Mouse (Mus musculus) CD4-positive, CD25-positive, alpha-beta regulatory T cell, adult 2 months (primary cell): ENCODE measurements around the gene Gusb.

Experiments
- DNase-seq: peaks from one replicate; pipeline ENCODE4 v3.0.0-alpha.2; 2012; ENCODE audit warnings: low read depth, low spot score

Gusb gene

DNA sequence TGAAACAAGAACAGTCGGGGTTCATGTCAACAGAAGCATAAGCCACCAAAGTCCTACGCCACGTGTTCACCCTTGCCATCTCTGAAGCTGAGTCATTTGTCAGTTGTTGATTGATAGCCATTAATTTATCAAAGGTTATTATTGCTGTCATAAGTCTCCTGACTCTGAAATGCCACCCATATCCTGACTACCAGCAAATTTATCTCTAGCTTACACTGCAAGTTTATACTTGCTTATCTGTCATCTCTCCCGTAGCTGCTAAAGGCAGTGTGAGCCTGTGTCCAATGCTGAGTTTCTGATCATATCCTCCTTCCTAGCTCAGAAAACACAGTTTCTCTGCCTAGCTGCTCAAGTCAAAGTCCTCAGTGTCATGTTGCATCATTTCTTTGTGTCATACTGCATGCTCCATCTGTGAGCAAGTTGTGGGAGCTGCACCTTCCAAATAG is 28.0 kb downstream of the Gusb start:
- no peak for DNase-seq

DNA sequence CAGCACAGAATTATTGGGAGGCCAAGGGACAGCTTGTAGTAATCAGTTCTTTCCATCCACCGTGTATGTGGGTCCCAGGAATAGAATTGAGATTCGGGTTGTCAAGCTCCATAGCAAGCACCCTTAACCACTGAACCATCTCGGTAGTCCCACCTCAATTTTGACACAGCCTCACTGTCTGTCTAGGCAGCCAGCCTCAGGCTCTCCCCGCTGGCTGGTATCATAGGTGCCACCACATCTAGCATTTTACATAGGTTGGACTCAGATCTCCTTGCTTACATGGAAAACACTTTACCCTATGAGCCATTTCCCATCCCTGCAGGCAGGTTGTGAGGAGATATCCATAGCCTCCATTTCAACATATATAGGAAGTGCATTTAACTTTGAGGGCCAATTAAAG is 28.5 kb downstream of the Gusb start:
- no peak for DNase-seq

DNA sequence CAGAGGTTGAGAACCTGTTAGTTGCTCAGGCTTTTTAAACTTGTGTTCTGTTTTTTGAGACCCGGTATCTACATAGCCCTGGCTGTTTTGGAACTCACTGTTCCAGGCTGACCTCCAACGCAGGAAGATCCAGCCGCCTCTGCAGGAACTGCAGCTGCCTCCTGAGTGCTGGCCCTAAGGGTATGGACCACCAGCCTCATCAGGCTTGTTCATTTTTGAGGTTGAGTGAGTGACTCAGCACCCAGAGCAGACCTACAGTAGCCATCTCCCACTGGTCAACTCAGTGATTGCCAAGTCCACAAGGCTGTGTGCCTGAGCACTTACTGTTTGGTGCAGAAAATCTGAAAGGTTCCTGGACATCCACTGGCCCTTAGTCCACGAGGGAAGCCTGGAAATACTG is 31.4 kb downstream of the Gusb start:
- DNase-seq: no peak

DNA sequence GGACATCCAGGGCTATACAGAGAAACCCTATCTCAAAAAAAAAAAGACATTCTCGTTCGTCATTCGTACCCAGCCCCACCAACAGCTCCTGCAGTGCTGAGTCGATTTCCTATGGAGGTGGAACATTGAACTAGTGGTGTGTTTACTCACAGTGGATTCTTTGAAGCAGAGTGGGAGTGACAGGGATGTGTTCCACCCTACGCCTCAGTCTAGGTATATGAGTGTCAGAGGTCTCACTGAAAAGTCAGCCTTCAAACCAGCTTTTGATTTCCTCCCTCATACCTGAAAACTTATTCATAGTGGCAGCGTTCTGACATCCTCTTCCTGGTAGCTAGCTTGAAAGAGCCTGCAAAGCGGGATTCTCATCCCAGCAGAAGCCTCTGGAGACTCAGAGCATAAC is 34.4 kb downstream of the Gusb start:
- no peak for DNase-seq

DNA sequence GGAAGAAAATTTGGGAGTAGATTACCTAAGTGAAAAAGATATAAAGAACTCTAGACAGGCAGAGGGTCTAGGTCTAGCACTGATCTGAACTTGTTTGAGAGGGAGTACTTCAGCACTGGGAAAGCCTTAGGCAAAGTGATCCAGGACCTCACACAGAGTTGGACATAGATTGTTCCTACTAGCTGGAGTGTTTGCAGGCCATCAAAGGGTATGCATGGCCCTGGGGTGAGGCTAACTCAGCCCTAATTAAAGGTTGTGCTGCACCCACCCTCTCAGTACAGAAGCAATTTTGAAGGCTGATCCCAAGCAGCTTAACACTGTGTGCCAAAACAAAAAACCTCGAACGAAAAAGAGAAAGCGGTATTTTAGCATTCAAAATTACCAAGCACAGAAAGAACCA is 36.4 kb downstream of the Gusb start:
- DNase-seq: no peak

DNA sequence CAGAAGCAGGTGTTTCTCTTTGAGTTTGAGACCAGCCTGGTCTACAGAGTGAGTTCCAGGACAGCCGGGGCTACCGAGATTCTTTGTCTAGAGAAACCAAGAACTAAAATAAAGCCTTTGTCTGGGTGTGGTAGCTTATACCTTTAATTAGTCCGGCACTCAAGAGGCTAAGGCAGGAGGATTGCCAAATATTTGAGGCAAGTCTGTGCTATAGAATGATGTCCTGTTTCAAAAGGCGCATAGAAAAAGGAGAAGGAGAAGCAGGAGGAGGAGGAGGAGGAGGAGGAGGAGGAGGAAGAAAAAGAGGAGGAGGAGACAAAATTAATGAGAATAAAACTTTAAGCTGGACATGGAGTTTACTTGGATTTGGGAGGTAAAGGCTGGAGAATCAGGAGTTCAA is 39.6 kb downstream of the Gusb start:
- no peak for DNase-seq

DNA sequence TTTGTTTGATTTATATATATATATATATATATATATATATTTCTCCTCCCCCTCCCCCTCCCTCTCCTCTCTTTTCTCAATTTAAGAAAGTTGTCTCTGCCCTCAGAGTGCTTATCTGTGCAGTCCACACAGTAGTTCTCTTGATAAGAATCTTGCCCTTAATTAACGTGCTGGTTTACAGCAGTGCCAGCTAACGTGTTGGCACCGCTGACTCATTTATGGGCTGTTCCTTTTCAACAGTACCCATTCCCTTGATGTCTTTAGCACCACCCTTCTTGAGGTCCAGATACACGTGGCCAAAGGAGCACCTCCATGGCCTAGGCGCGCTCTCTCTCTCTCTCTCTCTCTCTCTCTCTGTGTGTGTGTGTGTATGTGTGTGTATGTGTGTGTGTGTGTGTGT is 47.1 kb downstream of the Gusb start:
- peak; percentile 10 for DNase-seq

DNA sequence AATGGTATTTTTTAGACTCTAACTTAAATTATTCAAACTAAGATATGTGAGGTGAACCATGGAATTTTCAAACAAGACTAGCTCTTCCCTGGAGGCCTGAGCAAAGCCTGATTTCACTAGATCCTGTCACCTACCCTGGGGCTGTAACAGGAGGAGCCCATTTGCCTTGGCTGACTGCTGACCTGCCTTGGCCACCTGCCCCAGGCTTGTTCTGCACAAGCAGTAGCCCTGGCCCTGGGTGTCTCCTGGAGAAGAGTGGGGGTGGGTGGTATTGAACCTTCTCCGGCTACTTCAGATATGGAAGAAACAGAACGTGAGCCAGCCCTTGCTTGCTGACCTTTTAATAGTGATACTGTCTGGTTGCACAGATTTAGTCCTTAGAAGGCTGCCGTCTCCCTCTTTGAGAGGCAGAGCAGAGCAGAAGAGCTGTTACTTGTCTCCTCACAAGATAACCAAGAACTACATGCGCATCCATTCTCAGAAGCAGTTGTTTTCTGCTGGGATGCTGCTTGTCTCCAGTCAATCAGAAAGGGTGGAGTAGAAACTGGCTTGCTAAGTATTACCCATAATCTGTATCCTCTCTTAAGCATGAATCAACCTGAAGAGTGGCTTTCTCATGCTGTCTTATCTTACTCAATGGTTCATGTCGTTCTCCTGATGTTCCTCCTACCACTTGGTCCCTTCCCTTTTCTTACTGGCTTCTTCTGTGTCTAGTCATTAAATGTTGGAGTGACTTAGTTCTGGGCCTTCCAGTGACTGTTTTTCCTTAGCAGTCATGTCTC is 48.2 kb downstream of the Gusb start:
- DNase-seq: no peak

DNA sequence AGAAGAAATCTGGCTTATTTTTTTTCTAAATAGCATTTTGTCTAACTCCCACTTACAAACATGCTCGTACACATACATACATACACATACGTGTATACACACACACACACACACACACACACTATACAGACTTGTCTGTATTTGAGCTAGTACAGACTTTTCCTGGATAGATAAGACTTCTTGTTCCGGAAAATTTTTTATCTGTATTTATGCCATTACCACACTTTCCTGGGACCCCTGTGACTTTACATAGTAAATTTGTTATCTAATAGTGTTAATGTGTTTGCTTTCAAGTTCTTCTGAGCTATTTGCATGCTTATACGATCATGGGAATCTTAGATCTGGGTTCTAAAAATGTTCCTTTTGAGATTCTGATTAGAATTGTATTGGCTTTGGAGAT is 50.7 kb downstream of the Gusb start:
- no peak for DNase-seq

DNA sequence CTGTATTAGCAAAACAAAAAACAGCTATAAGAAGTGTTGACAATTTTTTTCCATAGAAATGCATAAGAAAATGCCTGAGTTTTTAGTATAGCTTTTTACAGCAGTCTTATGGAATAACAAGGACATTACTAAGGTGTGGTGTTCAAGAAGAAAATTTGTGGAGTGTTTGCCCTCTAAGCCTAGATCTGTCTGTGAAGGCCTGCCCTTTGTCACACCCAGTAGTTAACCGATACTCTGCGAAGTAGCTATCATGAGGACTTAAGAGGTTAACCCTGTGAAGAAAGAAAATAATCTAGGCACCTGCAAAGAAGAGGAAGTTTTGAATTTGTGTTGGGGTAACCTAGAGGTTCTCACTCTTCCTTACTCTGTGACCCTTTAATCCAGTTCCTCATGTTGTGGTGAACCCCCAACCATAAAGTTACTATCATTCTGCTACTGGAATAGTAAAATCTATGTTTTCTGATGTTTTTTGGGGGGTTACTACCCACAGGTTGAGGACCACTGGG is 55.3 kb downstream of the Gusb start:
- DNase-seq: no peak

DNA sequence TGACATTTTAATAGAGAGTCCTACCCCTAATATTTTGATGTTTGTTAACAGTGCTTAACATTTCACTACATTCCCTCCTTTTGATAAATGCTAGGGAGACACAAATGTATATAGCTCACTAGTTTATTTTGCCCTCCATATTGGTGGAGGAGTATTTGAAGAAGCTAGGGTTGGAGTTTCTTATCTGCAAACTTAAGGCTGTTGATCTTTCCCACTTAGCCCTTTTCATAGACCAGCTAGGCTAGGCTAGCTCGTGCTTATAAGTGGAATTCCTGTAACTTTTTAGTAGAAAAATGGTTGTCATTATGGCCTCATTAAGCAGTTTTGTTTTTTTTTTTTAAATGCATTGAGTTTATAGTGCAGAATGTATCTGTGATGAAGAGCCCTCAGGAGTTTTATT is 59.4 kb downstream of the Gusb start:
- no peak for DNase-seq

DNA sequence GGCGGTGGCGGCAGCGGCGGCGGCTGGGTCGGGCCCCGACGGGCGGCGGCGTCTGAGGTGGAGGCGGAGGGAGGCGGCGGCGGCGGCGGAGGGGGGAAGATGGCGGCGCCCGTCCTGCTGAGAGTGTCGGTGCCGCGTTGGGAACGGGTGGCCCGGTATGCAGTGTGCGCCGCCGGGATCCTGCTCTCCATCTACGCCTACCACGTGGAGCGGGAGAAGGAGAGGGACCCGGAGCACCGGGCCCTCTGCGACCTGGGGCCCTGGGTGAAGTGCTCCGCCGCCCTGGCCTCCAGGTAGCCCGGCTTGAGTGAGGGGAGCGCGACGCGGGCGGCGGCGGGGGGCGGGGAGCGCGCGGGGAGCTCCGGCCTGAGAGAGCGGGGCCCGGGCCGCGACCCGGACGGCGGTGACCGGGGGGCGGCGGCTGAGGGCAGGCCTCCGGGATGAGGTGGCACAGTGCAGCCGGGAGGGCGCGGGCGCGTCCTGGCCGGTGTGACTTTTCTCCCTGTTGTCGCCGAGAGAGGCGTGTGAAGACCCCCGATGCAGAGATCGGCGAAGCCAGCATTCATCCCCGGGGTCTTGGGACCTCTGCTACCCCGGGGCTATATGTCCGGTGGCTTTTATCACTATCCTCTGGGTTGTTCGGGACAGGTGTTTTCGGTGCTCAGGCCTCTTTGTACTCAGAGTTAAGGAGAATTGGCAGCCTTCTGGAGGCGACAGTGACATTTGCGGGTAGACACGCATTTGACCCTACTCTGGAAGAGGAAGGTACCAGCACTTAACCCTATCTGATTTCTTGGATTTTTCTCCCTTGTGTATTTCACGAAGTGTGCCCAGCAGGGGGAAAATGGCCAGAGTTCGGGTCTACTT is 60.5 kb downstream of the Gusb start:
- DNase-seq: peak; percentile 56

DNA sequence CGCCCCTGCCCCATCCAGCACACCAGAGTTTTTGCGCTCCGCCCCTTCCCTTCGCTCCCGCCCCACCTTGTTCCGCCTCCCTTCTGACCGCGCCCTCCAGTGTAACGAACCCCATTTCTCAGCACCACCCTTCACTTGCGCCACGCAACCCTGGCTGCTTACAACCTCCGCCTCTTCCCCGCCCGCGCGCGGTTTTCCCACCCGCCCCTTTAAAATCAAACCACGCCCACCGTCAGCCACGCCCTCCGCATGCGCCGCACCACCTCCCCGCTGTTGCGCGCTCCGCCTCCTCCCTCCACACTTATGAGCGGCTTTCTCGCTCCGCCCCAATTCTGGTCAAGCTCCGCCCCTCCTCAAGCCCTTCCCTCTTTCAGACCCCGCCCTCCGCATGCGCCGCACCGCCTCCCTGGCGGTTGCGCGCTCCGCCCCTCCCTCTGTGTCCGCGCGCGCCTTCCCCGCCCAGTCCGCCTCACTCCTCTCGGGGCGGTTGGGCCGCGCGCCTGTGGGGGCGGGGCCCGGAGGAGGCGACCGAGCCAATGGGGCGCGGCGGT is 61.3 kb downstream of the Gusb start, which contains the start of gene Vkorc1l1:
Gene Vkorc1l1, plus strand, starts transcription at position 476 of the 551 bp plus-strand sequence.
- DNase-seq: peak; percentile 99

DNA sequence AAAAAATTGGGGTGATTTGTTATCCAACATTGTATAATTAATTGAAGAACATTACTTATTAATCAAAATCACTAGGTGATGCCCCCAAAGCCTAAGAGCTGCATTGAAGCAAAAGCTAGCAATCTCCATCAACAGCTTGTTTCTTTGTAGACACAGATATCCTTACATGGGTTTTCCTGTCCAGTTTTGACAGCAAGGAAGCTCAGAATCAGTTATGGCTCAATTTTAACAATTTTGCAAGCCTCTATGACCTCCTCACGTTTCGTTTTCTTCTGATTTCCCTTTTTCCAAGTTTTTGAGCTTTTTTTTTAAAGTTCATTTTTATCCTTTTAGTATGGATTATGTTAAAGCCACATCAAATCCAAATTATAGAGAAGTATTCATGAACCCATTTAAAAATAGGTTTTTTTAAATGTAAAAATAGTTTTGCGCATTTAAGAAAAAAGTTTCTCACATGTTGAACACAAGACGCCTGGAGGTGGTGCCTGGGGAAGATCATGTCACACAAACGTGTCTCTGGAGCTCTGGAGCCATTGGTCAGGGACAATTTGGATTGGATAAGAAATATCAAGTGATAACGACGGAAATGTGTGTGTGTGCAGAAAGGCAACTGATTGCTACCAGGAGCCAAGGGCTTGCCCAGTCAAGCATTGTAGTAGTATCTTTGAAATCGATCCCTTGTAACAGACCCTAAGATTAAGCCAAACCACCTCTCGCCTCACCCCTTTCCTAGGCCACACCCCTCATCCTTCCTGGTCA is 61.9 kb downstream of the Gusb start:
- DNase-seq: peak; percentile 6

DNA sequence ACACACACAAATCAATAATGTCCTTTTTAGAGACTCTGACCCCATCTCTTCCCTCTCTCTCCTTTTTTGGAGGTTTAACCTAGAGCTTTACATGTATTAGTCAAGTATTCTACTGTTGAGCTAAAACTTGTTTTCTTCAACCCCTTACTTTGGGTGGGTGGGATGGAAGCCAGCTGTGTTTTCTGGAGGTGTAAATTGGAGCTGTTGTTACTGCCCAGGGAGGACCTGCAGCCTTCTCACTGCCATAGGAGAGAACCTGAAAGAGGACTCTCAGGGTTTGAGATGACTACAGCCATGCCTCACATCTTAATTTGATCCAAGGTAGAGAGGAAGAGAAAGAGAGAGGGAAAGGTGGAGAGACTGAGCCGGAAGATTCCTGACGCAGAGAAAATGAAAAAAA is 62.6 kb downstream of the Gusb start:
- DNase-seq: no peak
